Mouse (Mus musculus): ENCODE results near the gene Iqgap1. TPM values are rescaled to one million over a fixed set of nuclear protein-coding genes. Genes with fewer than 3 reads are reported as not detected.

Iqgap1 gene
- total RNA-seq, 2 experiments from 2014 or later, result 16.8 to 18.8 TPM

Other genes with a start within 250 kb of the Iqgap1 start
- 10 to 100 TPM; 10.4 to 10.5 TPM for gene Crtc3, start 137.1 kb downstream of the Iqgap1 start, total RNA-seq (2021)
- 1 to 10 TPM; 1.5 to 1.6 TPM for gene Zscan2, start 34.9 kb upstream of the Iqgap1 start, total RNA-seq (2021)
- gene Wdr73, start 75.3 kb upstream of the Iqgap1 start, total RNA-seq (2021), result 1 to 10 TPM; 3.1 to 4.2 TPM
- gene Nmb, start 79.1 kb upstream of the Iqgap1 start, total RNA-seq (2021), result 1 to 10 TPM; 2.2 to 2.7 TPM
- gene Sec11a, start 121.8 kb upstream of the Iqgap1 start, total RNA-seq (2021), result 10 to 100 TPM; 25.4 to 29.9 TPM
- gene Zfp592, start 167.7 kb upstream of the Iqgap1 start, total RNA-seq (2021), result 10 to 100 TPM; 10.2 to 10.6 TPM
- 100 to 1,000 TPM; 213 to 256 TPM for gene Alpk3, start 231.6 kb upstream of the Iqgap1 start, total RNA-seq (2021)